Mouse (Mus musculus) A20 (cell line): ENCODE measurements around the gene Igfn1.
A peak's percentile ranks its signal among the peaks of the same experiment; 100 is the strongest.

Experiments
- DNase-seq: peaks from one replicate; pipeline ENCODE4 v3.0.0-alpha.2; 2011; ENCODE audit warnings: low read depth, low spot score

Igfn1 gene

DNA sequence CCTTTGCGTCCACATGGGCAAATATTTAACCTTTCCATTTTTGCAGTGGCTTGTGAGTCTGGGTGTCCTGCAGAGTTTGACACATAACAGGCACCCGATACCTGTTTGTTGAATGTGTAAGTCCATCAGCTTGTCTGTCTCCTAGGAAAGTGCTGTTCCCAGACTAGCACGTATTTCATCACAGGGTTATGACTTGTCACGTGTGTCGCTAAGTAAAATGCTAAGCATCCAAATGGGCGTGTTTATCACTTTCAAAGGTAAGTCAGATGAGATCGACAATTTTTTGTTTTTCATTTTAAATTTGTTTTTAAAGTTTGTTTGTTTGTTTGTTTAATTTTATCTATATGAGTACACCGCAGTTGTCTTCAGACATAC lies 2.0 kb upstream of the Igfn1 start:
- no peak for DNase-seq

DNA sequence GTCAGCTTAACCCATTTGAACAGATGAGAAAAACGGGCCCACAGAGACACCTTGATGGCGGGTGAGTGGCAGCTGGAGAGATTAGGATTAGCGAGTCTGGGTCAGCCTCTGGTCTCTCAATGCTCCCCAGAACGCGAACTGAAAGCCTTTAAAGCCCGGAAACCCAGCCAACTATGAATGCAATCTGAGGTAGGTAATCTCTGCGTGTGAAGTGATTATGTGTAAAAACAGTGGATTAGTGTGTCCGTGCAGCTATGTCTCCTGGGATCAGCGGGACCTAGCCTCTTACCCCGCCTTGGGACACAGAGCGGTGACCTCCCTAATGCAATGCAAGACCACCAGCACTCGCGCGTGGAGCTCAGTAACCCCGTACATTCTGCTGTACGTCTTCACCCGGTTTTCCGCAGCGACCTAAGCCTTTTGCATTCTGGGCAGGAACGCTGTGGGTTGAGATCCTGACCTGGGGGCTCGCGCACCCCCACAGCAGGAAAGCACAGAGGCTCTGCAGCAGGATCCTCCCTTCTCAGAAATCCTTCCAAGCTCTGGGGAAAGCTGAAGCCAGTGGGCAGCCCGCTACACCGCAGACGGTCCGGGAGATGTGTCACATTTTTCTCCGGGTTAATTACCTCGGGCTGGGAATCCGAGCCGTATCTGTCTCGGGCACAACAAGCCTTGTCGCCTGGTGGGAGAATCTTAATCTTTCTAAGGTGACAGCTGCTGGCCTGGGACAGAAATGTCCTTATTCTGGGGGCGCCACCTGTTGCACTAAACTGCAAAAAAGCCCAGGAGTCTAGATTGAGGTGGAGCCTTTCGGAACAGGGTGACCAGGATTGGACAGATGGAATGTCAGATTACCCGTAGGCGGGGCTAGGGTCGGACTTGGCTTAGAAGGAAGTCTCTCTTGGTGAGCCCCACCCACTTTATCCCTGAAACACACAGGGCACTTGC lies 1.3 kb upstream of the Igfn1 start, which contains the start of gene Tmem9:
Gene Tmem9, plus strand, starts transcription at position 940 of the 948 bp plus-strand sequence.
- DNase-seq, result no peak

DNA sequence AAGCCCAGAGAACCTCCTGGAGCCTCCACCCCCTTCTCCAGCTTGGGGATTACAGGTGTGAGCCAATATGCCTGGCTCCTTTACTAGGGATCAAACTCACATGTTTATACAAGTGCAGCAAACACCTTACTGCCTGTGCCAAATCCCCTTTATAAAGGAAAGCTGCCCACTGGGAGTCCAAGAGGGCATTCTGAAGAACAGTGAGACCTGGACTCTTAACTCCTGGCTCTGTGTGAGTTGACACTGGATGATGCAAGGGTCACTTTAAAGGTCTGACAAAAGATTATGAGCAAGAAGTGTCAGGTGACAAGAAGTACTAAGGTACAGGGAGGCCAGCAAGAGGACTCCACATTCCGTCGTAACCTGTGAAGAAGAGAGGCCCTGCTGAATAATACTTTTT lies 4.7 kb downstream of the Igfn1 start:
- no peak for DNase-seq

DNA sequence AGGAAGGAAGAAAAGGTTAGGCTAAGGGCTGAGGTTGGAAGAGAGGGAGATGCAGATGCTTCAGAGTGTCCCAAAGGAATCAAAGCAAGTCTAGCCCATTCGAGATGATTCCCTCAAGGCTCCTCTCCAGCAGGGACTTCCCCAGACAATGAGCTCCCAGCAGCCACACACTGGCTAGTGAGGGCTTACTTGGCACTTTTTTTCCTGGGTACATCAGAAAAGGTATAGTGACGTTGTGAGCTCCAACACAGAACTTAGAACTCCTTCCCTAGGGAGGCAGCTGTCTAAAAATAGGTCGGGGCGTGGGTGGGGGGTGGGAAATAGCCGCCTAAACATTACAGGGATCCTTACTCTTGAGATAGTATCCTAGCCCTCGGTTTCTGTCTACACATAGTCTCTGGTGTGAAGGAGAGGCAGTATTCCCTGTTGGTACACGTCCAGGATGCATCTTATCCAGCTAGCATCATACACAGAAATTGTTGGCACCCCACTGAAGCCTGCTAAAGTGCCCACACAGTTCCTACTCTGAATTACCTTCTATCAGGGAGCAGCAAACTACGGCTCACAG lies 6.3 kb downstream of the Igfn1 start:
- no peak for DNase-seq

DNA sequence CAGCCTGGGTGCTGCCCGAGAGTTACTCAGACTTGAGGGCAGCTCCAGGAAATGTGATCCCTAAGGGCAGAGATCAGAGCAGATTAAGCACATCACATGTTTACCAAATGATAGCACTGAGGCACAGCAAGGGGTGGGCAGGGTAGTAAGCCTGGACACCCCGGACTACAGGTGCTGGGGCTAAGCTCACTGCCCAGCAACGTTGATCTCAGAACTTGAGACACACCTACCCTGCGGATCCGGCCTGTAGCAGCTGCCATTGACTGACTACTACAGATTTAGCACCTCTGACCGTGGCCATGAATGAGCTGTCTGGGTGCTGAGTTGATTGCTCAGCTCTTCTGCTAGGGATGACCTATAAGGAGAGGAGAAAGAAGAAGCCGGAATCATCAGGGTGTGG lies 8.6 kb downstream of the Igfn1 start:
- DNase-seq, result no peak

DNA sequence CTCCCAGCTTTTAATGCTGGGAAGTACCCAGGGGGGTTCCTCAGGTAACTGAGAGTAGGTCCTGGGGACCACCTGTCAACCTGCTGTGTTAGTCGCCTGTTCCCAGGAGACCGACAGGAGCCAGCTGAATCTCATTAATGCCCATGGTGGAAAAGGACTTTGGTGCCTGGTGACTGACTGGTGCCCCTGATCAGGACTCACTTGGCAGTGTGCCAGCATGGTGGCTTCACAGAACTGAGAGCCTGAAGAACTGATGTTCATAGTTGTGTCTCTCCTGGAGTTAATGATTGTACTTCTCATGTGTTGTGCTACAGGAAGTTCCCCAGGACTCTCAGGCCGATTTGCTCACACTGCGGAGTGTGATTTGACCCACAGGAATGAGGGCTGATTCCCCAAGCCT lies 12.7 kb downstream of the Igfn1 start:
- no peak for DNase-seq

DNA sequence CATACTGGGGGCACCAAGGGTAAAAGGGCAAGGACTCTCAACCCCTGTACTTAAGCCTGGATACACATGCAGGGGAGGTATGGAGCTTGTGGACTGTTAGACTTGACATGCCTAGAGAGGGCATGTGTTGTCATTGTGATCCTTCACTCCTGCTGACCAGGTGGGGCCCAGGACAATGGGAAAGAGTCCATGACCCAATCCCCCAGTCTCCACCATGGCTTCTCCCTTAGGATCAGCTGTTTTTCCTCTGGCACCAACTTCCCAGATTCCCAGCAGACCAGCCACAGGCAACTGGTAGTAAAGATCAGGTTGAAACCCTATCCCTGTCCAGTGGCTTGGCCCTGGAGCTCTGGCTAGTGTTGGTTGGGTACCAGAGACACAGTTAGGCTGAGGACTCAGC lies 16.3 kb downstream of the Igfn1 start:
- DNase-seq, result no peak

DNA sequence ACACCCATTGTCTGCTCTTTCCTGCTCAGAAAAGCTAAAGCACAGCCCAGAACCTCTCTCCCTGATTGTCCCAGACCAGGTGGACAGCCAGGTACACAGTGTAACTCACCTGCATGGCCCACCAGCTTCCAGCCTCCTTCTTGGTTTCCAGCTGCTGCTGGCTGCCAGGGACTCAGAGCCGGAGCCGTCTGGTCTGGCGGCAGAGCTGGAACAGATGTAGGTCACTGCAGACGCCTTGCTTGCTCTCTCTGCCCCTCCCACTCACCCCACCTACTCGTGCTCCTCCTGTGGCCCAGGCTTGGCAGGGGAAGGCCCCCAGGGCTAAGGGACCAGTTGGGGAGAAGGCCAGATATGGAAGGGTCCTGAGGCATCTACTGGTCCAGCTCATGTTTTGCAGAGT lies 22.0 kb downstream of the Igfn1 start:
- DNase-seq, result no peak

DNA sequence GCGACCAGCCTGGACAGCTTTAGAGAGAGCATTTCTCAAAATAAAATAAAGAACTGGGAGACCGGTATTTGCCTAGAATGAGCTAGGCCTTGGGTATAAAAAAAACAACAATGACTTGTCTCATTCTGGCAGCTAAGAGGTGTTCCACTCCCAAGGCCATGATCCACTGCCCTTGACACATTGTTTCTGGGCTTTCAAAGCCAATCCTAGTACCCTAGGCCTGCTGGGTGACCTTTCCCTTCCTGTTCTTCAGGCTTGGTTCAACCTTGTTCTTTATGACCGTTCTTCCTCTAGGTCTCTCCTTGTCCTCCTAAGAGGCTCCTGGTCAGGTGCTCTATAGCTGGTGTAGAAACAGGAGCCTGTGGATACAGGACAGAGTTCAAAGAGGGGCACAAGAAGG lies 33.6 kb downstream of the Igfn1 start:
- DNase-seq, result no peak

DNA sequence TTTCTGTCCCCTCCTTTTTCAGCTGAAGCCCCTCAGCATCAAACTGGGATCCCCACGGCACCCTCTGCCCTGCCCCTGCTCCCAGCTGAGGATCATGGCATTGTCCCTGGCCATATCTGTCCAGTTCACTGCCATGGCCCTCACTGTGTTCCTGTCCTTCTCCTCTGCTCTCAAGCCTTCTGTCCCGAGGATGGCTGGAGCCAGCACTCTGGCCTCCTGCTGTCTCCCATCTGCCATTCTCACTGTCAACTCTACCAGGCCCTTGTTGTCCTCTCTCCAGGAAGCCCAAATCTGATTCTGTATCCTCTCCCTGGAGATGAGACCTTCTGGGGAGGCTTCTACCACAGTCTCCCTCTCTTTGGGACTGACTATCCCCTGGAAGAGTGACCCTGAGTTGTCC lies 35.7 kb downstream of the Igfn1 start:
- DNase-seq, result no peak

DNA sequence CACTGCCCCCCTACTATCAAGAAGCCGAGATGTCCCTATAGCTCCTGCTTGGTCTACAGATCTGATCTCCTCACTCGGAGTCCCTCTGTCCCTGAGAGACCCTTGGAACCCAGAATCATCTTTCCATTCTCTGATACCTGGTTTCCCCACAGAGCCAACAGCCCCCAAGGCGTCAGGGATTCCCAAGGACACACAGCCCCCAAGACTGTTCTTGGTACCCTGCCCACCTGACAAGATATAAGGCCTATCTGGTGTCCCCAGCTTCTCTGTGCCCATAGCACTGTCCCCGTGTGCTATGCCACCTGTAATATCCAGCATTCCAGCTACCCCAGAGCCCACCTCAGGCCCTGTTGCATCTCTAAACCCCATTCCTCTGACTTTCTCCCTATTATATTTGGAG lies 38.4 kb downstream of the Igfn1 start:
- no peak for DNase-seq

DNA sequence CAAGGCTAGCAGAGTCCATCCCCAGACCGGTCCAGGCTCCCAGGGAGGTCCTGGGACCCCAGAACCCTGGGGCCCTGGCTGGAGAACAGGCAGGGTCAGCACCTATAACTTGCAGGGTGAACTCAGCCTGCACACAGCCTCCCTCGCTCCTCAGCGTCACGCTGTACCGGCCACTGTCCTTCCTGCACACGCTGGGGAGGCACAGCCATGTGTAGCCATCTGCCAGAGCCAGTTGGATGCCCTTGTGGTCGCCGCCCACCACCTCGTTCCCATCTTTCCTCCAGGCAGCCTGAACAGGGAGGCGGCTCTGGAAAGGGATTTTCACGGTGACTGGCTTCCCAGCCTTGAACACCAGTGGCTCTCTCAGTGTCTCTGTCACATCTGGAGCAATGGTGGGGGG lies 41.6 kb downstream of the Igfn1 start:
- no peak for DNase-seq

DNA sequence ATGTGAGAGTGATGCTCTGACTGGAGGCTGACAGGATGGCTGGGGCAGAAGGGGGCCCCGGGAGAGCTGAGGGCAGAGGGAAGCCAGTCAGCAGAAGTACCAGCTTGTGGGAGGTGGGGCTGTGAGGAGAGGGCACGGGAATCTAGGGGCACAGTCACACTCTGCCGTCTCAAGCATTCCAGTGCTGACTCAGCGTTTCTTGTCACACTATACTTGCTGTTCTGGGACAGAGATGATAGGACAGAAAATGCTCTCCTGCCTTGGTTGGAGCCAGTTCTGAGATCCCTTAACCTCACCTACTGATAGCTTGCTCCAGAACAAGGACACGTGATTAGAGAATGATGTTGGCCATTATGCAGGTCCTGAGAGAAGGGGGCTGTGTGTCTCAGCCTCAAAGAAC lies 43.0 kb downstream of the Igfn1 start:
- no peak for DNase-seq

DNA sequence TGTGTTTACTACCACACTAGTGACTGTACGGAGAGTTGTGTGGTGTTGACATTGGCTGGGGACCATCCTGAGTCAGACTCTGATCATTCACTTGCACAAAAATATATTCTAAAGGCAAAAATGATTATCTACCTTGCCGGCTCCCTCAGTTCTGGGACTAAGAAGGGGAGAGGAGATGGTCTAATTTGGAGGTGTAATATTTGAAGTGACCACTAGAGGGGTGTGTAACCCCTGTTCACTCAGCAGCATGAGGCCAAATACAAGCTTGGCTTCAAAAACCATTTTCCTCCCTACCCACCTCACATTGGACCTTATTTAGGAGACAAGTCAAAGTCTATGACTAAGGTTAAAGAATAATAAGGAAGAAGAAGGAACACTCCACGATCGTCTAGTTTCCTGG lies 47.7 kb downstream of the Igfn1 start:
- peak; percentile 61 for DNase-seq

DNA sequence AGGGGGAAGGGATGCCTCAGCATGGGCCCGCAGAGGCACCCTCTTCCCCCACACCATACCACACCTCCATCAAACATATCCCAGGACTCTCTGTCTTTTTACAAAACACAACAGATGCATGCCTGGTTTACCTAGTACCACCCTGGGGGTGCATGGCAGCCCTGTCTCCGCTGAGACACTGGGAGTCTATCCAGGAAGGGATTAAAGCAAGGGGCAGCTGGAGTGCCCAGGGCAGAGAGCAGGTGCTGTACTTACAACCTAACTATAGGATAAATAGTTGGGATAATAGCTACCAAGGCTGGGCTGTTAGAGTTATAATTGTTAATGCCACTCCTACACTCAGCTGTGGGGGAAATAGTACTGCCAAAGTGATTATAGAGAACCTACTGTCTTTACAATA lies 57.3 kb downstream of the Igfn1 start:
- no peak for DNase-seq

DNA sequence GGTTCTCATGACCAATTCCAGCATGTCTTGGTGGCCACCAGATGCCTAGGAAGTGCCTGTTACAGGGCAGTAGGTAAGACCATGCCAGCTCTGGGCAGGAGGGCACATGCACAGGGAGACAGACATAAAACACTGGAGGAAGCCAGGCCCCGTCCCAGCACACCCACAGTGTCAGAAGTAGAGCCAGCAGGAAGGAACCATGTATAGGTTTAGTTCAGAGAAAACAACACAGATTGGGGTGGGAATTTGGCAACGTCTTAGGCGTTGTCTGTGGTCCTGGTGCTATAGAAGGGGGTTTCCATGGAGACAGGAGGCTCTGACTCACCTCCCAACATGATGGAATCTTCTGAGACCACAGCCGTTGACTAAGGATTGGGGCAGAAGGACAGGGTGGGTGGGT lies 59.9 kb downstream of the Igfn1 start:
- DNase-seq, result no peak

DNA sequence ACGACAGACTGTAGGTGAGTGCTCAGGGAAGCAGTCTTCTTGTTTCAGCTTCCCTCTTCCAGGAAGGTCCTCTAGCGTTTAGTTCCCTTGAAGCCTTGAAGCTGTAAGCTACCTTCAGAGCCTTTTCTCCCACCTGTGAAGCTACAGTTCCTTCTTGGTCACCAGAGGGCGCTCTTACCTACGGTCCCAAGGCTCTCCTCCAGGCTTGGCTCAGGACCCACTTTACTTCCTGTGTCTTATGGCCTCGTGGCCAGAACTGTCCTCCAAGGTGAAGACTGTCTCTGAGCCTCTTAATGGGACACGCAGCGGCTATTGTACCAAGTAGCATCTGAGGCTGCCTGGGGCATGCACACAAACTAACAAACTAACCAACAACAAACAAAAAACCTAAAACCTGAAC lies 60.4 kb downstream of the Igfn1 start:
- DNase-seq, result peak; percentile 74

DNA sequence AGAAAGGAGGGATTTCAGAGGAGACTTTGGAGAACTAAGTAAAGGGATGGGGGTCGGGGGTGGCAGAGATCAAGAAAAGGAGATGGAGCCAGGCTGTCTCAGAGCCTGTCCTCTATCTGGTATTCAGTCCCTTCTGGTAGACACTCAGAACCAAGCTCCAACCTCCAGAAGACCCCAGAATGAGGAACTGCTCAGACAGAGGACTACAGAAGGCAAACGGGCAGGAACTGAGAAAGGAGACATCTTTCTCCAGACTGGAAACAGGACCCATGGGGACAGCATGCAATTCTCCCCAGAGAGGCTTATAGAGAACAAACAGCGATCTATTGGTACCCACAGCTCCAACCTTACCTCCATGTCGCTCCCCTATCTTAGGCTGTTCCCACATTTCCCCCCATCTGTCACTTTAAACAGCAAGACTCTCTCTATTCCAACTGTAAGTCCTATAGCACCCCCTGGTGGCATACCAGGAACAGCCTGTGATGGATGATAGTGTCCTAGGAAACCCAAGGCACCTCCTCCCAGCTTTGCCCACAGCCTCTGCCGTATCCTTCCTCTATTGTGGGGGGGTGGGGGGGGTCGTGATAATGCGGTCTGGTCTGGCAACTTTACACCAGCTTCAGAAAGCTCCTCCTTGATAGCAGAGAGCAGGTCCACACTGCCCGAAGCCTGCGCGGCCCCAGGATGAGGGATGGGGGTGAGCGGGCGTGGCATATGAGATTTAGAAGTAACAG lies 61.4 kb downstream of the Igfn1 start:
- DNase-seq, result peak; percentile 71

DNA sequence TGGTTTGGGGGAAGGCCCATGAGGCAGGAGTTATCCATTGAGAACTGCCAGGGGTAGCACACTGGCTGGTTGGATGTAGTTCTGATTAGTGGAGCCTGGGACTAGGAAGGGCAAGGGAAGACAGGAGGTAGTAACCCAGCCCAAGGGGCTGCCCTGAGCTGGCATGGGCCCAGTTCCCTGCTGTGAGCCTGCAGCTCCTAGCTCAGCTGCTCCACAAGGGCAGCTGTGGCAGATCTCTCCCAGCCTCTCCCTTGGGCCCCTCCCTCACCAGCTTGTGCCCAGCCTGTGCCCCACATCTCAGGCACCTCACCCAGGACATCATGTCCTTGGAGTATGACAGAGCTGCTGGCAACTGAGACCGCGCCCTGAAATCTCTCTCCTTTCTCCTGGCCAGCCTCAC lies 62.4 kb downstream of the Igfn1 start:
- no peak for DNase-seq

DNA sequence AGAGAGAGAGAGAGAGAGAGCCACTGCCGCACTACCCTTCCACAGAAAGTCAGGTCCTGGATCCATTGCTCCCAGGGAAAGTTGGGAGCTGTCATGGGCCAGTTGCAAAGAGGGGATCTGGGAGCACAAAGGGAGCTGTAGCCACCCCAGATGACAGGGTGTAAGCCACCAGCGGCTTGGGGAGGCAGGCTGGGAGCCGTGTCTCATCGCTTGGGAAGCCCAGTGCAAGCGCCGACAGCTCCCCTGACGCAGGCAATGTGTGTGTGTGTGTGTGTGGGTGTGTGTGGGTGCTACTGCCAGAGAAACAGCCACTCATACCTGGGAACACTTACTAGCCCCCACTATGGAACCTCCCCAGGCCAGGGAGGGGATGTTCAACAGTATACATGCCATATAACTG lies 64.0 kb downstream of the Igfn1 start:
- no peak for DNase-seq

DNA sequence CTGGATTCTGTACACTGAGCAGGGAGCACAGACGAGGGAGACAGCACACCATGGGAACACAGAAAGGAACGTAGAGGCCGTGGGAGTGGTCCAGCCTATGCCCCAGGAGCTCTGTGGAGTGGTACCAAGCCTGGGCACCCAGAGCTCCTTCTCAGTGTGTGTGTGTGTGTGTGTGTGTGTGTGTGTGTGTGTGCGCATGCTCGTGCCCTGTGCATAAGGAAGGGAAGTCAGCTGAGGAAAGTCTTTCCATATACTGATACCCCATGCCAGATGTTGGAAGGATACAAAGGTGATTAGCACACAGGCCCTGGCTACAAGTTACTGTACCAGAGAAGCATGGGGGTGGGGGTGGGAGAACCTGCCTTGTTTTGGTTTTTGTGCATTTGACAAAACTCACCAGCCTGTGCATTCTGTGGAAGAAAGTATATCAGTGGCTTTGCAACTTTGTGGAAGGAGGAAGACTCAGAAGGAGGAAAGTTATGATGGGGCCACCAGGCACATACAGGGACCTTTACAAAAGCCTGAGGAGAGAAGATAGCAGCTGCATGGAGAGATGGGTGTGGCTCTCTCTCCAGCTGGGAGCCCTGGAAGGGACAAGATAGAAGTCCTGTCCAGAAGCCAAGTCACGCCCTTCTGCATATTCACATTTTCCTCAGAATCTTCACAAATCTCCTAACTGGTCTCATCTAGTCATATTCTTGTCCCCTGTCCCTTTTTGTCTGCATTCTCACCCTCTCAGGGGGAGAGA lies 64.7 kb downstream of the Igfn1 start:
- DNase-seq, result no peak

DNA sequence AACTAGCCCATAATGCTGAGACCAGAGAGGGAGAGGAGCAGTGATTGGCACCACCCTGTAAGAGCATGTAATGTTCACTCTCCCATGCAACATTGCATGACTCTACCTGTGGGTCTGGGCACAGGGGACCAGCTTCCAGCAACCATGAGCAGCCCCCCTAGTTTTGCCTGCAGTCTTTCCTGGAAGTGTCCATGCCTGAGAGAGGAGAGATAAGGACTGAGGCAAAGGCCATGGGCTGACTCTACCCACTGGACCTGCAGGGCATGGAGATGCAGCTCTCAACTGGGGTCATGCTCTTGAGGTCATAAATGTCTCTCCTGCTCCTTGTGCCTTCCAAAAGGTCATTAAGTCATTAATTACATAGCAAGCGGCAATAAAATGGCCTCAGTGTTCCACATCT lies 70.1 kb downstream of the Igfn1 start:
- no peak for DNase-seq
